Mouse (Mus musculus): Measurements from ENCODE around the gene Plekhg1. TPM values are rescaled to one million over a fixed set of nuclear protein-coding genes. Genes with fewer than 3 reads are reported as not detected.

The Plekhg1 gene
- 16.1 and 18.6 TPM in 2 replicates for polyA plus RNA-seq (2016; fragmentation: Nextera tagmentation; extraction: Ambion mirVana)

DNA sequence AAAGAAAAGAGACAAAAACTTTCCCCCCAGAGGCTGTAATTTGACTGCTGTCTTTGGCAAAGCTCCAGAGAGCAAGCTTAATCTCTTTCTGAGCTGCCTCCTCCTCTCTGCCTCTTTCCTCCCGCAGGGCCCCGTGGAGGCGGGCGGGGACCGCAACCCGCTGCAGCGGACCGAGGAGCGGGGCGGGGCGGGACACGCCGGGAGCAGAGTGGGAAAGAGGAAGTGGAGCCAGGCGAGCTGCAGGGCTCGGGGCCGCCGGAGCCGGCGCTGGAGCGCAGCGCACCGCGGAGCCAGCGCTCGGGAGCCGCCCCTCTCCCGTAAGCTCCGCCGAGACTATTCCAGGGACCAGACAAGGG lies at the start of gene Plekhg1:
Plekhg1 (plus strand) TSS at position 217 of the 356 bp plus-strand sequence.
- ATAC-seq (ENCODE audit: insufficient number of reproducible peaks, insufficient read depth, low FRiP score, low TSS enrichment, low read depth) = peak; percentile 79
- WGBS = 0% methylated on average over 25 of the region's 29 CpGs

DNA sequence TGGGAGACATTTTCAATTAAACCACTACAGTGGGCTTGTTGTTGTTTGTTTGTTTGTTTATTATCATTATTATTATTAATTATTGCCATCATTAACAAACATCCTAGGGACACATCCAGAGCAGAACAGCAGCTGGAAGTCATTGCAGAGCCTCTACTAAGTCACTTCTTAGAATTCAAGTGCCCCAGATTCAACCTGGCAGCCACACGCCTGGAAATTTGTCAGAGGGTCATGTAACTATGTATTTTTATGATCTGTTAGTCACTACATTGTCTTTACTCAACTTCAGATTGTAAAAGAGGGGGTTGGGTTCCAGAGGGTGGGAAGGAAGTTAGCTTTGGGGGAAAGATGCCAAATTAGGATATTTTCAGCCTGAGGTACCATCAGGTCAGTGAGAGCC lies 47.4 kb upstream of the Plekhg1 start:
- WGBS = 30% methylated on average over 1 of the region's 1 CpGs
- no peaks in the 10 kb centered on the region for H3K9me3 ChIP-seq

More for the DNA sequence above, at the start of gene Plekhg1:
- H3K9me3 ChIP-seq = no peaks in the 10 kb centered on the region
- peak within 1 kb of the TSS; percentile 91 for H3K27ac ChIP-seq
- no peaks in the 10 kb centered on the region for H3K27me3 ChIP-seq
- peaks cover 28% of the 10 kb centered on the region for H3K4me1 ChIP-seq (replicated peaks)
- H3K4me3 ChIP-seq (replicated peaks) = peak within 1 kb of the TSS; percentile 68
- H3K9ac ChIP-seq (replicated peaks) = peak within 1 kb of the TSS; percentile 73
- no peaks in the 10 kb centered on the region for H3K36me3 ChIP-seq
- H3K4me2 ChIP-seq = peak within 1 kb of the TSS; percentile 88

DNA sequence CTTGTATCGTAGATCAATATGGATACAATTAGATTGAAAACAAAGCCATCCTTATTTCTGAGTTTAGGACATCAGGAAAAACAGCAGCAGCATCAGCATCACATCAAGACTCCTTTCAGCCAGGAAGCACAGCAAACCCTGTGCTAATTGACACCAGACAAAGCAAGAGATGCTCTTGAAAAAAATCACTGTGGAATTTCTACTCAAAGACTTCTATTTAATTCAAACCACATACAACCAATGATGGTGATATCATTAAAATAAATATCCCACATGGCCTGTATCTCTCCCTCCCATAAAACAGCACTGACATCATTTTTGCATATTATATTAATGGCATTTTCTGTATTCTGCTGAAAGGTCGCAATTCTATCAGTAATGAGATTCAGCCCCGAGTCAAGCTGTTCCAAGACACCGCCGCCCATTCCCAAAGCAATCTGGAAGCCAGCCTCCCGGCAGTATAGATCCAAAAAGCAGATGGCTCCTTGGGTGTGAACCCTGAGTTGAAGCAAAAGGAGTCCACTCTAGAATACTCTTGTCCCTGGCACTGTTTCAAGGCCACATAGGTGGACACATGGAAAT lies 46.4 kb upstream of the Plekhg1 start:
- no peaks in the 10 kb centered on the region for H3K36me3 ChIP-seq
- no peak overlapping the region for H3K4me2 ChIP-seq
- H3K4me3 ChIP-seq (replicated peaks) = no peak overlapping the region
- H3K9me3 ChIP-seq = no peaks in the 10 kb centered on the region
- WGBS = 35% methylated on average over 6 of the region's 6 CpGs
- H3K27ac ChIP-seq = no peak overlapping the region
- no peak for ATAC-seq (ENCODE audit: insufficient number of reproducible peaks, insufficient read depth, low FRiP score, low TSS enrichment, low read depth)
- no peak overlapping the region for H3K9ac ChIP-seq (replicated peaks)
- peaks cover 8% of the 10 kb centered on the region; the same call in 1 of the 2 replicates for H3K4me1 ChIP-seq (replicated peaks)
- H3K27me3 ChIP-seq = no peaks in the 10 kb centered on the region

More for the DNA sequence above, 47.4 kb upstream of the Plekhg1 start:
- Histone ChIP-seq H3K27ac (no peak overlapping the region), H3K4me1 (replicated peaks) (peaks cover 8% of the 10 kb centered on the region; the same call in 1 of the 2 replicates), H3K4me2 (no peak overlapping the region), H3K4me3 (replicated peaks) (no peak overlapping the region), H3K27me3 (no peaks in the 10 kb centered on the region), H3K9ac (replicated peaks) (no peak overlapping the region), H3K36me3 (no peaks in the 10 kb centered on the region)
- no peak for ATAC-seq (ENCODE audit: insufficient number of reproducible peaks, insufficient read depth, low FRiP score, low TSS enrichment, low read depth)

DNA sequence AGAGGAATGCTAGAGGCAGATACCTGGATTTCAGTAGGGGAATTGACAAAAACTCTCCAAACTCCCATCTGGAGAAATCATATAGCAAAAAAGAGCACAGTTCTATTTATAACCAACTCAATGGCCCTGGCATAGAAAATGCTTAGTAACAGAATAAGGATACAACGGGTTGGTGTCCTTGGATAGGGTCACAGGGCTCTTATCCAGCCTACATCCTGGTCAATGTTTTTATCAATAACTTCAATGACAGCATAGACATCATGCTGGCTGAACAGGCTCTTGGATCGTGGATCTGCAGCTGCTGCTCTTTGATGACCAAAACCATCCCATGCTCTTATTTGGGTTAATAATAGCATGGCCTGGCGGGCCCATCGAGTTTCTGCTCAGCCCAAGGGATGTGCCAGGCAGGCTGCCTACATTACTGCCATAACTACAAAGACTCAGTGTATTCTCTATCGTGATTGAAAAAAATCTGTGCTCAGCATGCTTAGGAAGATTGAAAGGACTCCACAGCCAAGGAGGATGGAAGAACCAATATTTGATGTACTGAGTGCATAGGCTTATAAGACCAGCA lies 44.7 kb upstream of the Plekhg1 start:
- Histone ChIP-seq H3K4me1 (replicated peaks) (peaks cover 15% of the 10 kb centered on the region; the same call in 1 of the 2 replicates), H3K4me3 (replicated peaks) (no peak overlapping the region), H3K9ac (replicated peaks) (no peak overlapping the region), H3K9me3 (no peaks in the 10 kb centered on the region), H3K4me2 (no peak overlapping the region), H3K36me3 (no peaks in the 10 kb centered on the region), H3K27me3 (no peaks in the 10 kb centered on the region), H3K27ac (no peak overlapping the region)
- WGBS = 88% methylated on average over 5 of the region's 5 CpGs
- ATAC-seq (ENCODE audit: insufficient number of reproducible peaks, insufficient read depth, low FRiP score, low TSS enrichment, low read depth) = no peak

DNA sequence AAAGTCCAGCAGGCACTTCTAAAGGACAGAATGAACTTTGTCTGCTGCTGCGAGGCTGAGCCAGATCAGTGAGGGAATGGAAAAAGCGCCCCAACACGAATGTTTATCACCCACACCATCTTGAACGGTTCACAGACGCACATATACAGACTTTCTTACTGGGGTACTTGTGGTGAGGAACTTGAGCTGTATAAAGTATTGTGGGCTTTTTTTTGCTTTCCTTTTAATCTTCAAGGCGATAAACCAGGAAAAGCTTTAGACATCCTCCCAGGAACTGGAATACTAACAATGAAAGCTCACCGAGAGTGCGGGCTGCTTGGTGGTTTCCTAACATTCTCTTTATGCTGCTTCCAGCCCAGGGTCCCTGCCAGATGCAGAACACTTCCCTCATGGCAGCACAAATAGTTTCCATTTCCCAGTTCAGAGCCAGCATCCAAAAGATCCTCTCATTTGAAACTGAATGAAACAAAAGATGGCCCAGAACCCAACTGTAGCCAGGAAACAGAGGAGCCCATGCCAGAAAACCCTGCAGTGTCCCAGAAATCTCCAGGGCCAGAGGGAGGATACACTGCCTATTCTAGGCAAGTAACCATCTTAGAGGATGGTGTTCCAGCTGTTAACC lies 43.3 kb upstream of the Plekhg1 start:
- Histone ChIP-seq H3K9me3 (no peaks in the 10 kb centered on the region), H3K4me2 (no peak overlapping the region), H3K4me3 (replicated peaks) (no peak overlapping the region), H3K9ac (replicated peaks) (no peak overlapping the region), H3K36me3 (no peaks in the 10 kb centered on the region), H3K27me3 (no peaks in the 10 kb centered on the region), H3K4me1 (replicated peaks) (peaks cover 21% of the 10 kb centered on the region), H3K27ac (peak overlapping the region; percentile 66)
- no peak for ATAC-seq (ENCODE audit: insufficient number of reproducible peaks, insufficient read depth, low FRiP score, low TSS enrichment, low read depth)
- 62% methylated on average over 8 of the region's 8 CpGs for WGBS

DNA sequence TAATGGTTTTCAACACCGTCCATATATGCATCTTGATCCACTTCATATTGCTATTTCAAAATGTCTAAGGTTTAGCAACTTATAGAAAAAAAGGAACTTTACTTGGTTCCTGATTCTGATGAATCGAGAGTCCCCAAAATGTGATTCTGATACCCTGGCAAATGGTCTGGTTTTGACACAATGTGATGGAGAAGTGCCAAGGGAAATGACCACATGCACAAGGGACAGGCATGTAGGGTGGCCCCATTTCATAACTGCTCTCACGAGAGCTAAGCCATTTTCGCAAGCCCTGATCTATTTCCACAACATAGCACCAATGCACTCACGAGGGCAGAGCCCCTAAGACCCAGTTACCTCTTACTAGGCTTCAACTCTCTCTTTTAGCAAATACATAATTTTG lies 42.7 kb upstream of the Plekhg1 start:
- H3K9me3 ChIP-seq = no peaks in the 10 kb centered on the region
- H3K36me3 ChIP-seq = no peaks in the 10 kb centered on the region
- H3K9ac ChIP-seq (replicated peaks) = no peak overlapping the region
- H3K4me2 ChIP-seq = no peak overlapping the region
- peaks cover 21% of the 10 kb centered on the region for H3K4me1 ChIP-seq (replicated peaks)
- H3K4me3 ChIP-seq (replicated peaks) = no peak overlapping the region
- no peak overlapping the region for H3K27ac ChIP-seq
- no peak for ATAC-seq (ENCODE audit: insufficient number of reproducible peaks, insufficient read depth, low FRiP score, low TSS enrichment, low read depth)
- WGBS = 68% methylated on average over 5 of the region's 5 CpGs
- no peaks in the 10 kb centered on the region for H3K27me3 ChIP-seq

DNA sequence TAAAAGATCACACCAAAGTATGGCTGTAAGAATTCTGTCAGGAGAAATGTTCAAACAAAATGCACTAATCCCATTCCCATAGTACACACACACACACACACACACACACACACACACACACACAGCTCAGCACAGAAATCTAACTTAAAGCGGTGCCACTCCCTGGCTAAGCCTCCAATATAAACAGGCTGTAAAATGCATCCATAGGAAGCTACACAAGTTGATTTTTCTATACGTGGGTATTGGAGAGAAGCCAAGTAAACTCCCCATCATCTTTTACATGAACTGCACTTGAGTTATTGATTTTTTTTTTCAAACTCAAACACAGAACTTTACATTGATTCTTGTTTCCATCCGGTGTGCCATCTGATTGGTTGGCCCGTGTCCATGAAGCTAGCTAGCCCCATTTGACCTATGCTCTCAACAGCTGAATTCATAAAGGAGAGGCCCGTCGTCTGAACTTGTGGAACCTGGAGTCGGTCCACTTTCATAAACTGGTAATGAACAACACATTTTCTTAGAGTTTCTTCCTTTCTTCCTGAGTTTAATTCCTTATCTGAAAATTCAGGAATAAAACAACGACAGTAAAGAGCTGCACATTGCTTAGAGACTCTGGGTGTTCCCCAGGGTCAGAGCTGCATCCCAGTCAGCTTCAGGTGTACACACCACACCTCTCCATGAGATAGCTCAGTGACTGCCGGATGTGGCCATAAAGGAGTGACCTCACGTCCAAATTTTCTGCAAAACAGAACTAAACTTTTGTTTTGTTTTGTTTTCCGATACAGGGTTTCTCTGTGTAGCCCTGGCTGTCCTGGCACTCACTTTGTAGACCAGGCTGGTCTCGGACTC lies 39.7 kb upstream of the Plekhg1 start:
- ATAC-seq (ENCODE audit: insufficient number of reproducible peaks, insufficient read depth, low FRiP score, low TSS enrichment, low read depth) = no peak
- H3K27ac ChIP-seq = peak overlapping the region; percentile 31; the same call in 1 of the 2 replicates
- peaks cover 26% of the 10 kb centered on the region for H3K4me1 ChIP-seq (replicated peaks)
- H3K4me3 ChIP-seq (replicated peaks) = no peak overlapping the region
- H3K9ac ChIP-seq (replicated peaks) = no peak overlapping the region
- H3K4me2 ChIP-seq = no peak overlapping the region
- no peaks in the 10 kb centered on the region for H3K9me3 ChIP-seq
- WGBS = 45% methylated on average over 12 of the region's 12 CpGs
- no peaks in the 10 kb centered on the region for H3K27me3 ChIP-seq
- no peaks in the 10 kb centered on the region for H3K36me3 ChIP-seq

DNA sequence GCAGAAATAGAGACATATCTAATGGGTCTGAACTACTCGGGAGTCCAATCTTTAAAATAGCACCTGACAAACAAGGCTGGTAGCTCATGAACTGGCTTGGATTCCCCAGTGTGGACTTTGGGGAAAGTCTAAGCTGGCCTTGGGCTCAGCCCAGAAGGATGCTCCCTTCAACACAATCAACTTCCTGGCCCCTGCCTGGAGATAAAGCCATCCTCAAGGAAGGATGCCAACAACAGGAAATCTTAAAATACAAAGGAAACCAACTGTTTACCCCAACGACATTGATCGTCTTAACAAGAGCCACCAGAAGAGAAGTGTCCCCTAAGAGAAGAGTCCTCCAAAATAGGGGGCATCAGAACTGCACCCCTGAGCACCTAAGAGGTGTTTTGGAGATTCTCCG lies 38.3 kb upstream of the Plekhg1 start:
- Histone ChIP-seq H3K4me3 (replicated peaks) (no peak overlapping the region), H3K9ac (replicated peaks) (no peak overlapping the region), H3K36me3 (no peaks in the 10 kb centered on the region), H3K4me1 (replicated peaks) (peaks cover 21% of the 10 kb centered on the region), H3K27me3 (no peaks in the 10 kb centered on the region), H3K9me3 (no peaks in the 10 kb centered on the region), H3K4me2 (no peak overlapping the region), H3K27ac (no peak overlapping the region)
- ATAC-seq (ENCODE audit: insufficient number of reproducible peaks, insufficient read depth, low FRiP score, low TSS enrichment, low read depth) = no peak
- 84% methylated on average over 4 of the region's 4 CpGs for WGBS

DNA sequence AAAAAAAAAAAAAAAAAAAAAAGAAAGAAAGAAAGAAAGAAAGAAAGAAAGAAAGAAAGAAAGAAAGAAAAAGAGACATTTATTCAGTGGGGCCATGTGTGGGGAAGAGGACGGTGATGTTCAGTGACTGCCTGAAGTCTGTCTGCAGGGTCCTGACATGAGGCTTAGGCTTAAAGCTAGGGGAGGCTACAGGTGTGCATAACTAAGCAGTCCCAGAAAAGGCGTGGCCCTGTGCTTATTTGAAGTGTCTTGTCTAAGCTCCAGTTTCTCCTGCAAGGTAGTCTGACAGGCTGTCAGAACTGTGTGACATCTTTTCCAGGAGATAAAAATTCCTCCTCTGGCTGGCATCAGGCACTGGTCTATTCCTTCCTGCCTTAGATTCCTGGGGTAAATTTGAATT lies 37.6 kb upstream of the Plekhg1 start:
- 69% methylated on average over 2 of the region's 2 CpGs for WGBS
- no peak for ATAC-seq (ENCODE audit: insufficient number of reproducible peaks, insufficient read depth, low FRiP score, low TSS enrichment, low read depth)
- H3K4me1 ChIP-seq (replicated peaks) = peaks cover 17% of the 10 kb centered on the region
- H3K4me2 ChIP-seq = no peak overlapping the region
- H3K27ac ChIP-seq = no peak overlapping the region
- no peak overlapping the region for H3K9ac ChIP-seq (replicated peaks)
- no peak overlapping the region for H3K4me3 ChIP-seq (replicated peaks)
- H3K9me3 ChIP-seq = no peaks in the 10 kb centered on the region
- no peaks in the 10 kb centered on the region for H3K36me3 ChIP-seq
- H3K27me3 ChIP-seq = no peaks in the 10 kb centered on the region

DNA sequence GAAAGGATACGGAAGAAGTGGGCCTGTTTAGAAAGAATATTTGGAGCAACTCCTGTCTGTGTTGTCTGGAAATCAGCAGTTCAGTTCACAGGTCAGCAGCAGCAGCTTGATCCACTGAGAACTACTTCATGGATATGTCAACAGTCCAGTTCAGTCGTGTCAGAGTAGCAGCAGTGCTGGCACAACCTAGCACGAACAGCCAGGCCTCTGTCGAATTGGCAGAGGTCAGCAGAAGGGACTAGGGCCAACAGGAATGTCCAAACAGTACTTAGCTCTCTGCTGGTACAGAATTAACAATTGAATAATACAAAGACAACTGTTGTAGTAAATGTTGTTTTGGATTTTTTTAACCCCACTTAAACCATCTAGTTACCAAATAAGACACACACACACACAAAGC lies 33.9 kb upstream of the Plekhg1 start:
- Histone ChIP-seq H3K9me3 (no peaks in the 10 kb centered on the region), H3K9ac (replicated peaks) (no peak overlapping the region), H3K27ac (no peak overlapping the region), H3K4me1 (replicated peaks) (peaks cover 5% of the 10 kb centered on the region; the same call in 1 of the 2 replicates), H3K36me3 (no peaks in the 10 kb centered on the region), H3K4me2 (no peak overlapping the region), H3K27me3 (no peaks in the 10 kb centered on the region), H3K4me3 (replicated peaks) (no peak overlapping the region)
- WGBS = 87% methylated on average over 4 of the region's 4 CpGs
- no peak for ATAC-seq (ENCODE audit: insufficient number of reproducible peaks, insufficient read depth, low FRiP score, low TSS enrichment, low read depth)

DNA sequence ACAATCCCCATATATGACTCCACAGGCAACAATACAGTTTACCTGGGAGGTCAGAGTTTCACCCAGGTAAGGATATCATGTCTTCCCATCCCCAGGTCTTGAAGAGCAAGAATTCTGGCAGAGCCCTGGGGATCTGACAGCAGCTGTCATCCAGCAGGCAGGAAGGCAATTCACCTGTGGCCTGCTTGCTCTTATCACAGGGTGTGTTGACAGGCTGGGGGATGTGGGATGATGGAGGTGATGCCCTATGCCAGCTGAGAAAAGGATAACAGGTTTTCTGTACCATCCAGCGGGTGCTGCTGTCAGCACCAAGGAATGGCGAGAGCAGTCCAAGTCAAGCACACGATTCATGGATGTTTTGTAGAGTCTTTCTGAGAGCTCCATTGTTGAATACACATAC lies 30.1 kb upstream of the Plekhg1 start:
- H3K4me1 ChIP-seq (replicated peaks) = no peaks in the 10 kb centered on the region
- 96% methylated on average over 3 of the region's 3 CpGs for WGBS

More for the DNA sequence above, 30.1 kb upstream of the Plekhg1 start:
- Histone ChIP-seq H3K4me2 (no peak overlapping the region), H3K4me3 (replicated peaks) (no peak overlapping the region), H3K9me3 (0 out of 2 replicates have a peak, but pooled peaks cover 5% of the 10 kb centered on the region), H3K27me3 (no peaks in the 10 kb centered on the region), H3K27ac (no peak overlapping the region), H3K9ac (replicated peaks) (no peak overlapping the region), H3K36me3 (no peaks in the 10 kb centered on the region)
- ATAC-seq (ENCODE audit: insufficient number of reproducible peaks, insufficient read depth, low FRiP score, low TSS enrichment, low read depth) = no peak

Data from limb, embryonic 12.5 days (tissue).